Mouse (Mus musculus): ENCODE measurements at regions not wholly inside any gene's neighbourhood (a gene's known extent, or its start where the extent isn't known, plus 50 kb on each side); places are given as distances from the start of the nearest gene placed in this dataset.

DNA sequence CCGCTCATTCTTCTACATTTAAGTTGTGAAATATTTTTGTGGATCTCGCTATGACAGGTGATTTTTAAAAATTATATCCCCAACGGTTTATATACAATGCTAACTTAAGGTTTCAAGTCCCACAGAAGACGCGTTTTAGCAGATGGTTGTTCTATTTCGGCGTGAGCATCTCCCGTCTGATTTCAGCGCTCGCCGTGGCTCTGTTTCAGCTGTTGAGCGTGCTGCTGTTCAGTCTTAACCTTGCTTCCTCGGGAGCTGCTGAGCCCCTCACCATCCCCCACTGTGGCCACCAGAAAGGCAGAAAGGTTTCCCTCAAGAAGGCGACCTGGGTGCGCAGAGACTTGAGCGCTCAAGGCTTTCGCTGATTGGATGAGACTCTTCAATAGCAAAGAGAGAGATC is 234.7 kb upstream of the Msx2 start:
- in situ Hi-C loops (cut with MboI, MseI) = no loop called here

GRCm38 (mm10) chr13:53704104-53704503 is 231.2 kb upstream of the Msx2 start:
- in situ Hi-C loops (cut with MboI, MseI) = no loop called here

DNA sequence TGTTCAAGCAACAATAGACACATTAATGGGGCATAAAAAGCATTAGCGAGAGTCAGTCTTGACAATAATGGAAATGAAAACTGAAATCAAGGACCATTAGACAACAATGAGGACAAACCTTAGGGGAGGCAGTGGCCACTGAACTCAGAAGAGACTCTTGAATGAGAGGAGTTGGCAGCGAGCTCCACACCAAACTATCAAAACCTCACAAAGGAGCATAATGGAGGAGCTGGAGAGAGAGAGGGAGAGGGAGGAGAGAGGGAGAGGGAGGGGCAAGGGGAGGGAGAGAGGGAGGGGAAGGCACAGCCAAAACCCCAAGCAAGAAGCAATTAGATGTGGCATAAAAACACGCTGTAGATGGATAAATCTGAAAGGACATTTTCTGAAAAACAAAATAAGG is 227.4 kb upstream of the Msx2 start:
- in situ Hi-C loops (cut with MboI, MseI) = no loop called here

GRCm38 (mm10) chr13:53697954-53698353 is 225.1 kb upstream of the Msx2 start:
- in situ Hi-C loops (cut with MboI, MseI) = no loop called here

DNA sequence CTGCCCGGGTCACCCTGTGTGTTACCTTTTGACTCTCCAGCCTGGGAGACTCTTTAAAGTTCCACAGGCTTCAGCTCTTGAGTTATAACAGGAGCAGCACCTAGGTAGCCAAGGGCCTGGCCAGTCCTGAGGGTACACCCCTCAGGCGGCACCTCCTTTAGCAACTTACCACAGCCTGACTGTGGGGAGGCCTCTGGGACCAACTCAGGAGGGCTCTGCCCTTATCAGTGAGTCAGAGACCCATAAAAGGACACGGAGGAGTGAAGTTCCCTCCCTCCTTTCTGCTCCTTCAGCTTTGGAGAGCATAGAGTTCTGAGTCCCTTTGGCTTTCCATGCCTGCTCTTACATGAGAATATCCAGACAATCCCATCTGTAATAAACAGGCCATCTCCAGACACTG is 222.5 kb upstream of the Msx2 start:
- in situ Hi-C loops (cut with MboI, MseI) = no loop called here

DNA sequence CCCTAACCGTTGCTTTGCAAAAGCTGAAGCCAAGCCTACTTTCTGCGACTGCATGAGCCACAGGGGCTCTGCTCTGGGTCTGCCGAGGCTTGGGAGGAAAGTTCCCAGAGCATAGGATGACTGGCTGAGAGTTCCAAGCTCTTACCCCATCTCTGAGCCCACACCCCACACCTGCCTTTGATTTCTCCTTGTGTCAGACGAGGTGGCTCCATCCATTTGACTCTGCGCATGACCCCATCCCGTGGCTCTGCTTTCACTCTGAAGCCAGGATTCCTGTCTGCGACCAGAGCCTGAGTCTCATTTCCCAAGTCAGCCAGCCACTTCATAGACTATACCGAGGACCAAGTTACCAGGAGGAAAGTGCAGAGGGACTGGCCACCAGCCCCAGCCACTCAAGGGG is 216.1 kb upstream of the Msx2 start:
- in situ Hi-C loops (cut with MboI, MseI) = loop anchor here (10.0 kb wide), 1 partner anchor 224 kb away; no protein-coding TSS in a partner anchor

- in situ Hi-C loops (cut with MboI, MseI) = loop anchor here (10.0 kb wide), 1 partner anchor 224 kb away; no protein-coding TSS in a partner anchor
Observed at GRCm38 (mm10) chr13:53688489-53688888, 215.6 kb upstream of the Msx2 start.

GRCm38 (mm10) chr13:53684498-53684897 is 211.6 kb upstream of the Msx2 start:
- in situ Hi-C loops (cut with MboI, MseI) = loop anchor here (10.0 kb wide), 1 partner anchor 220 kb away; no protein-coding TSS in a partner anchor

GRCm38 (mm10) chr13:53677187-53677586 is 204.3 kb upstream of the Msx2 start:
- in situ Hi-C loops (cut with MboI, MseI) = no loop called here

DNA sequence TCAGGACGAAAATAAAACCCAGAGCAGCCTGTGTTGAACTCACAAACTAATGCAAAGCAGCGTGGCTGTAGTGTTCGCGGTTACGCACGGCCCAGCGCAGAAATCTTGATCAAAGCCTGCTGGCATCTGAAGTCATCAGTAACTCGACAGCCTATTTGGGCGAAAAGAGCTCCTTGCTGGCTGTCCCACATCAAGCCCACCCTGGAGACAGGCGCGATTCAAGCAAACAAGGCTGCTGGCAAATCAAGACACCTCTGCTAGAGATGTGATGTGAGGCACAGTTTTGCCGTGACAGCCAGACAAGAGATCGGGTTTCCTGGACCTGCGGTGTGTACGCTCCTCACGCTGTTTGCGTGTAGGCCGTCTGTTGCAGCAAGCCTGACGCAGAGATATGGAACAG is 197.5 kb upstream of the Msx2 start:
- in situ Hi-C loops (cut with MboI, MseI) = no loop called here

DNA sequence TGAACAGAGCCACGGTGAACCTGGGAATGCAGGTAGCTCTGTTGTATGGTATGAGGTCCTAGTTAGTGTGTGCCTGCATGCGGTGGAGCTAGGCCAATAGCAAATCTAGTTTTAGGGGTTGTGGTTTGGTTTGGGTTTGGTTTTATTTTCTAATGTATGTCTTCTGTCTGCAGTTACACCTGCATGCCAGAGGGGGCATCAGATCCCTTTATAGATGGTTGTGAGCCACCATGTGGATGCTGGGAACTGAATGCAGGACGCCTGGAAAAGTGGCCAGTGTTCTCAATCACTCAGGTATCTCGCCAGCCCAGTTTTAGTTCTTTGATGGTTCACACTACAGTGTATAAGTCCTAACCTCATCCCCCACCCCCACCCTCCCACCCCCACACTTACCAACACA is 194.6 kb upstream of the Msx2 start:
- in situ Hi-C loops (cut with MboI, MseI) = no loop called here

GRCm38 (mm10) chr13:53665592-53665991 is 192.7 kb upstream of the Msx2 start:
- in situ Hi-C loops (cut with MboI, MseI) = no loop called here

GRCm38 (mm10) chr13:53664631-53665230 is 191.9 kb upstream of the Msx2 start:
- in situ Hi-C loops (cut with MboI, MseI) = no loop called here

DNA sequence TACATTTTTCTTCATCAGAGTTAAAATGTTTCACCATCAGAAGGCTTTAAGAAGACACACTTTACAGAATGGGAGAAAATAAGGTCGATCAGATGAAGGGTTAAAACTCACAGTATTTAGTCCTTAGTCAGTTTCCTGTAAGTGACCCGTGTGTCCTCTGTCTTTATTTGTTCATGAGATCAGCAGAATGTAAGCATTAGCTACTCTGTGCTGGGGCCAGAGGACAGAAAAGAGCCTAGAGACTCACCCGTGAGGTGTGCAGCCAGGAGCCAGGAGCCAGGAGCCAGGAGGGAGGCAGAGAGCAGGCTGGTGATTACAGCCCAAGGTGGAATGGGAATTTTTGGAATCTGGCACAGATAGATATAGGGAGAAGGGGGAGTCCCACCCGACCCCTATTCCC is 180.0 kb upstream of the Msx2 start:
- in situ Hi-C loops (cut with MboI, MseI) = no loop called here

- in situ Hi-C loops (cut with MboI, MseI) = no loop called here
Observed at GRCm38 (mm10) chr13:53648353-53648752, 175.5 kb upstream of the Msx2 start.

- in situ Hi-C loops (cut with MboI, MseI) = no loop called here
Observed at GRCm38 (mm10) chr13:53642557-53642956, 169.7 kb upstream of the Msx2 start.

DNA sequence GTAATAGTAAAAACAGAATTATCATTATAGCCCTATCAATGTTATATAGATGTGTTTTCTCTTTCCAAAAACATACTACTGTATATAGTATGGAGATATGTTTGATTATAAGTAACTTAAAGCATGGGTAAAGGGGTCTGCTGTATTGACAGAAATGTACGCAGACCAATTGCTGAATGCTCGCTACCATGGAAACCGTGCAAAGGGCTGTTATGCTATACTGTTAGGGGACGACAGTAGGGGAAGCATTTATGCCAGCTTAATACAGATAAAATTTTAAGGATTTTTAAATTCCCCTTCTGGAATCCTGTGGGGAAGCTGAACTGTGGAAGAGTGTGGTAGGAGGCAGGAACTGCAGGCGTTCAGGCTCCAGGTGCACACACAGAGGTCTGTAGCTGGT is 166.7 kb upstream of the Msx2 start:
- in situ Hi-C loops (cut with MboI, MseI) = no loop called here

- in situ Hi-C loops (cut with MboI, MseI) = no loop called here
Observed at GRCm38 (mm10) chr13:53639115-53639514, 166.2 kb upstream of the Msx2 start.

GRCm38 (mm10) chr13:53636011-53636410 is 163.1 kb upstream of the Msx2 start:
- in situ Hi-C loops (cut with MboI, MseI) = no loop called here

DNA sequence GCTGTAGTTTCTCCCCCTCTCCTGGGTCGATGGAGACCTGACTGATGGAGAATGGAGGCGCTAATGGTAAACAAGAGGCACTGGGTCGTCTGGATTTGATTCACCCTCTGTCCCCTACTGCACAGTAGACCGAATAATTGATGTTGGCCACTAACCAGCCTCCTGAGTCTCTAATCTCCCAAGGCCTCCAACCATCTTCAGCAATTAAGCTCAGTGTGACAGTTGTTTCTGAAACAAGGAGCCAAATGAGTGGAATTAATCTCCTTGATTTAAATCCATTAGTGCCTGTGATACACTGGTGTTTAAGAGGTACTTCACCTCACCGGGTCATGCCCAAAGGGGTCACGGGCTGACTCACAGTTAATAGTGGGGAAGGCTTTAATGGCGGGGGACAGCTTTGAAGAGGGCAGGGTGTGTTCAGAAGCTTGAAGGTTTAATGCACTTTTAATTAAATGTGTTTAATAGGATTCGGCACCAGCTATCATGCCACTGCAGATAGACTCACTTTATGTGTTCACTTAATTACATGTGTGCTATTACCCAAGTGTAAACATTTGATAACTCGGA is 161.8 kb upstream of the Msx2 start:
- in situ Hi-C loops (cut with MboI, MseI) = no loop called here

GRCm38 (mm10) chr13:53598050-53598449 is 125.2 kb upstream of the Msx2 start:
- in situ Hi-C loops (cut with MboI, MseI) = no loop called here

DNA sequence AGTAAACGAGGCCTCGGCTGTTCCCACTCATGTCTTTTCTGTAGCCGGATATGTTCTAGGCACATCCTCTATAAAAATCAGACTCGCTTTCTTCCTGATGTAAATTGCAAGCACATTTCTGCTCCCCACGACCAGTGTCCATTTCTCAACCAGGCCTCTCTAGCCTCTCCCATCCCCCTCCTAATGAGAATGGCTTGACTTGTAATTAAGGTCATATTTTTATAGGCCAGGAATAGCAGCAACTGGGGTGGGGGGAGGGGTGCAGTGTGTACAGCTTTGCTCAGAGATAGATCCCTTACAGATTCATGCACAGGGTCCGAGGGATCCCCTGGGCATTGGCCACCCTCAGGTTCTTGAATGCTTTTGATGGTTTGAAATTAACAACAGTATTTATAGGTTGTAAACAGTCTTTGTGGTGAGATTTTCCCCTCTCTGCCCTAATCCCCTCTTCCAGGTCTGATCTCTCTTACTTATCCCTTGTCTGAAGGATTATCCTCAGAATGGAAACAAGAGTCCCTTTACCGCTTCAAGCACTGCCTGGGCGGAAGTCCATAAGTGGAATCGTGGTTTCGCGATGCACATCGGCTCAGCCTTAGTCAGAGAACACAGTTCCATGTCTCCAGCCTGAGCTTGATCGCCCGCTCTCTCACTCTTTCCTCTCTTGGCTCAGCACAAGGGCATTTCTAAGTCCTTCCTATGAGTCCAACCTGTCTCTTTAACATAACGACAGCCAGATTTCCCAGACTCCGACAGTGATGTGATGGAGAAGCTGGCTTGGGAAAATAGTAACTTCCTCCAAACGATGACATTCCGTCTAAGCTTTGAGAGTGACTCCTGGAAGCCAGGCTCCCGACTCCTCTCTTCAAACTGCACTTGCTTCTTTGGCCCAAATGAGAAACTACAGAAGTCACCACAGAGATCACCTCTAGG is 124.3 kb upstream of the Msx2 start:
- in situ Hi-C loops (cut with MboI, MseI) = no loop called here

DNA sequence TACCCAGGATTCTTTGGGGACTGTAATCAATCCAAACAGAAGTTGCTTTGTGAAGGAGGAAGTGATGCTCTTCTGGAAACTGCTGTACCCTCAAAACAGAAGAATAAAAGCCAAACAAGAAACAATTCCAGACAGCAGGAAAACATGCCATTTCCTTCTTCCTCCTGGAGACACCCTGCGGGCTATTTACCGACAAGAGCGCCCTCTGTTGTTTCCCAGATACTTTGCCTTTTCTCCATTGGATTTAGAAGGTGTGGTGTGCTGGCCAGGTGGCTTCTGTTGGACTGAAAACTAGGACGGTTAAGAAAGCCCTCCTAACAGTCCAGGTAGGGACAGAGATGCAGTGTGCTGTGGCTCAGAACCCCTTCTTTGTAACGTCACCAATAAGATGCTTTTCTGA is 119.9 kb upstream of the Msx2 start:
- in situ Hi-C loops (cut with MboI, MseI) = no loop called here

Data from T-helper 1 cell (primary cell).